Mouse (Mus musculus): ENCODE data around the gene Jph4. TPM values are rescaled to one million over a fixed set of nuclear protein-coding genes. Genes with fewer than 3 reads are reported as not detected.
A peak's percentile ranks its signal among the peaks of the same experiment; 100 is the strongest.

Jph4 gene
- polyA plus RNA-seq, 1 experiment = 3.6 TPM

GRCm38 (mm10) chr14:55108202-55108870 lies 8.4 kb downstream of the Jph4 start:
- Histone ChIP-seq H3K4me3 (ENCODE audit: low read depth, low read length) (no peak overlapping the region), H3K9ac (ENCODE audit: low read depth, poor library complexity, severe bottlenecking) (no peak overlapping the region), H3K4me1 (ENCODE audit: control insufficient read depth, insufficient read depth, low read length) (no peaks in the 10 kb centered on the region), H3K36me3 (ENCODE audit: control insufficient read depth, insufficient read depth, low read length, poor library complexity, severe bottlenecking) (no peaks in the 10 kb centered on the region), H3K27me3 (ENCODE audit: control insufficient read depth, insufficient read depth, low read length, poor library complexity, severe bottlenecking) (no peaks in the 10 kb centered on the region), H3K27ac (ENCODE audit: insufficient read depth, low read length) (no peak overlapping the region), H3K9me3 (replicated peaks; ENCODE audit: control insufficient read depth, insufficient read depth, low read length, poor library complexity, severe bottlenecking) (no peaks in the 10 kb centered on the region)
- TF ChIP-seq EP300 (IDR thresholded peaks at IDR 0.05; ENCODE audit: insufficient read depth, low read depth, low read length) = no peak
- no peak for TF ChIP-seq CTCF (IDR thresholded peaks at IDR 0.05; ENCODE audit: low read depth, low read length)
- TF ChIP-seq POLR2A (IDR thresholded peaks at IDR 0.05; ENCODE audit: insufficient read depth, low read length) = no peak

- Histone ChIP-seq H3K4me3 (ENCODE audit: low read depth, low read length) (no peak overlapping the region), H3K27me3 (ENCODE audit: control insufficient read depth, insufficient read depth, low read length, poor library complexity, severe bottlenecking) (no peaks in the 10 kb centered on the region), H3K36me3 (ENCODE audit: control insufficient read depth, insufficient read depth, low read length, poor library complexity, severe bottlenecking) (no peaks in the 10 kb centered on the region), H3K27ac (ENCODE audit: insufficient read depth, low read length) (no peak overlapping the region), H3K4me1 (ENCODE audit: control insufficient read depth, insufficient read depth, low read length) (no peaks in the 10 kb centered on the region), H3K9ac (ENCODE audit: low read depth, poor library complexity, severe bottlenecking) (no peak overlapping the region), H3K9me3 (replicated peaks; ENCODE audit: control insufficient read depth, insufficient read depth, low read length, poor library complexity, severe bottlenecking) (no peaks in the 10 kb centered on the region)
- TF ChIP-seq POLR2A (IDR thresholded peaks at IDR 0.05; ENCODE audit: insufficient read depth, low read length) = no peak
- no peak for TF ChIP-seq CTCF (IDR thresholded peaks at IDR 0.05; ENCODE audit: low read depth, low read length)
- TF ChIP-seq EP300 (IDR thresholded peaks at IDR 0.05; ENCODE audit: insufficient read depth, low read depth, low read length) = no peak
Observed at GRCm38 (mm10) chr14:55106990-55107389, 9.7 kb downstream of the Jph4 start.

- Histone ChIP-seq H3K9ac (ENCODE audit: low read depth, poor library complexity, severe bottlenecking) (peak within 1 kb of the TSS; percentile 79), H3K4me1 (ENCODE audit: control insufficient read depth, insufficient read depth, low read length) (no peaks in the 10 kb centered on the region), H3K36me3 (ENCODE audit: control insufficient read depth, insufficient read depth, low read length, poor library complexity, severe bottlenecking) (no peaks in the 10 kb centered on the region), H3K4me3 (ENCODE audit: low read depth, low read length) (peak within 1 kb of the TSS; percentile 91), H3K9me3 (replicated peaks; ENCODE audit: control insufficient read depth, insufficient read depth, low read length, poor library complexity, severe bottlenecking) (no peaks in the 10 kb centered on the region), H3K27me3 (ENCODE audit: control insufficient read depth, insufficient read depth, low read length, poor library complexity, severe bottlenecking) (no peaks in the 10 kb centered on the region), H3K27ac (ENCODE audit: insufficient read depth, low read length) (peak within 1 kb of the TSS; percentile 67)
- TF ChIP-seq CTCF (IDR thresholded peaks at IDR 0.05; ENCODE audit: low read depth, low read length) (no peak), EP300 (IDR thresholded peaks at IDR 0.05; ENCODE audit: insufficient read depth, low read depth, low read length) (0 out of 2 replicates have a peak, but pooled peaks have one; percentile 8), POLR2A (IDR thresholded peaks at IDR 0.05; ENCODE audit: insufficient read depth, low read length) (peak; percentile 27)
Observed at GRCm38 (mm10) chr14:55105836-55106809, 10.6 kb downstream of the Jph4 start, which contains the start of gene Ap1g2. Gene Ap1g2, minus strand, starts transcription at chr14:55106593.

GRCm38 (mm10) chr14:55105386-55105785 lies 11.3 kb downstream of the Jph4 start:
- TF ChIP-seq POLR2A (IDR thresholded peaks at IDR 0.05; ENCODE audit: insufficient read depth, low read length) (no peak), EP300 (IDR thresholded peaks at IDR 0.05; ENCODE audit: insufficient read depth, low read depth, low read length) (no peak), CTCF (IDR thresholded peaks at IDR 0.05; ENCODE audit: low read depth, low read length) (no peak)
- Histone ChIP-seq H3K9me3 (replicated peaks; ENCODE audit: control insufficient read depth, insufficient read depth, low read length, poor library complexity, severe bottlenecking) (no peaks in the 10 kb centered on the region), H3K27me3 (ENCODE audit: control insufficient read depth, insufficient read depth, low read length, poor library complexity, severe bottlenecking) (no peaks in the 10 kb centered on the region), H3K9ac (ENCODE audit: low read depth, poor library complexity, severe bottlenecking) (peak overlapping the region; percentile 79), H3K4me1 (ENCODE audit: control insufficient read depth, insufficient read depth, low read length) (no peaks in the 10 kb centered on the region), H3K36me3 (ENCODE audit: control insufficient read depth, insufficient read depth, low read length, poor library complexity, severe bottlenecking) (no peaks in the 10 kb centered on the region), H3K4me3 (ENCODE audit: low read depth, low read length) (no peak overlapping the region), H3K27ac (ENCODE audit: insufficient read depth, low read length) (no peak overlapping the region)

GRCm38 (mm10) chr14:55104365-55104764 lies 12.4 kb downstream of the Jph4 start:
- no peaks in the 10 kb centered on the region for H3K36me3 ChIP-seq (ENCODE audit: control insufficient read depth, insufficient read depth, low read length, poor library complexity, severe bottlenecking)
- H3K4me3 ChIP-seq (ENCODE audit: low read depth, low read length) = no peak overlapping the region
- H3K27ac ChIP-seq (ENCODE audit: insufficient read depth, low read length) = no peak overlapping the region
- no peaks in the 10 kb centered on the region for H3K9me3 ChIP-seq (replicated peaks; ENCODE audit: control insufficient read depth, insufficient read depth, low read length, poor library complexity, severe bottlenecking)
- H3K9ac ChIP-seq (ENCODE audit: low read depth, poor library complexity, severe bottlenecking) = no peak overlapping the region
- H3K27me3 ChIP-seq (ENCODE audit: control insufficient read depth, insufficient read depth, low read length, poor library complexity, severe bottlenecking) = no peaks in the 10 kb centered on the region
- TF ChIP-seq POLR2A (IDR thresholded peaks at IDR 0.05; ENCODE audit: insufficient read depth, low read length) (no peak), CTCF (IDR thresholded peaks at IDR 0.05; ENCODE audit: low read depth, low read length) (no peak), EP300 (IDR thresholded peaks at IDR 0.05; ENCODE audit: insufficient read depth, low read depth, low read length) (no peak)
- H3K4me1 ChIP-seq (ENCODE audit: control insufficient read depth, insufficient read depth, low read length) = no peaks in the 10 kb centered on the region
